Mouse (Mus musculus) liver, embryonic 16.5 days (tissue): ENCODE measurements around the gene Arhgdia. TPM values are rescaled to one million over a fixed set of nuclear protein-coding genes. Genes with fewer than 3 reads are reported as not detected.

Source experiments
- ATAC-seq: fragments of 200-750 bp; cut with Nextera tagmentation; 2 replicates; pipeline ENCODE4 v1.8.0; 2017; ENCODE audit warnings: low read depth, mild to moderate bottlenecking, moderate number of reproducible peaks, moderate library complexity
- H3K27ac ChIP-seq: fragments of 300-500 bp; sonication (generic); 2 replicates; pipeline ENCODE4 v1.5.1; 2014; ENCODE audit warnings: mild to moderate bottlenecking, low read length
- H3K27me3 ChIP-seq: fragments of 300-500 bp; sonication (generic); 2 replicates; pipeline ENCODE4 v1.6.1; 2014; ENCODE audit warnings: low read depth, low read length, mixed read lengths; ENCODE audit not compliant: control insufficient read depth, insufficient read depth
- H3K36me3 ChIP-seq: fragments of 300-500 bp; sonication (generic); 2 replicates; pipeline ENCODE4 v1.6.1; 2014; ENCODE audit warnings: mild to moderate bottlenecking; ENCODE audit not compliant: control insufficient read depth, insufficient read depth
- H3K4me1 ChIP-seq: fragments of 300-500 bp; sonication (generic); 2 replicates; pipeline ENCODE4 v1.6.1; 2014; ENCODE audit warnings: low read depth, low read length, mixed read lengths; ENCODE audit not compliant: control insufficient read depth
- H3K4me2 ChIP-seq: fragments of 300-500 bp; sonication (generic); 2 replicates; pipeline ENCODE4 v1.6.1; 2014; ENCODE audit warnings: low read depth, low read length, mixed read lengths
- H3K4me3 ChIP-seq: fragments of 300-500 bp; sonication (generic); 2 replicates; pipeline ENCODE4 v1.5.1; 2014; ENCODE audit warnings: low read depth, mild to moderate bottlenecking, low read length
- H3K9ac ChIP-seq: fragments of 300-500 bp; sonication (generic); 2 replicates; pipeline ENCODE4 v1.6.1; 2014; ENCODE audit warnings: low read depth, low read length
- H3K9me3 ChIP-seq: fragments of 300-500 bp; sonication (generic); replicated peaks from 2 replicates; pipeline ENCODE4 v1.6.1; 2016; ENCODE audit warnings: low read length; ENCODE audit not compliant: control insufficient read depth
- WGBS: fragments of 180-500 bp; shearing (Covaris S2); extraction: QIAGEN DNeasy Blood & Tissue Kit; methylation state at CpG from one replicate; pipeline ENCODE4 v1.1.7; 2014; ENCODE audit not compliant: insufficient replicate concordance; 5-methylcytosine and 5-hydroxymethylcytosine counted together
- polyA plus RNA-seq: library from polyadenylated mRNA; unstranded; fragments of >200 nt; fragmentation: Nextera tagmentation; extraction: Ambion mirVana; gene quantifications from 2 replicates; pipeline ENCODE4 v1.2.1, GENCODE M21; 2015

The Arhgdia gene
- 201 and 205 TPM in 2 replicates for polyA plus RNA-seq

GRCm38 (mm10) chr11:120581490-120582267 is at the start of gene Arhgdia:
Gene Arhgdia, minus strand, starts transcription at chr11:120581624.
- peak; percentile 60 for ATAC-seq
- peak within 1 kb of the TSS; percentile 86 for H3K27ac ChIP-seq
- peaks cover 39% of the 10 kb centered on the region for H3K4me1 ChIP-seq
- 2% methylated on average over 75 of the region's 75 CpGs for WGBS
- peak within 1 kb of the TSS; percentile 87 for H3K9ac ChIP-seq
- peak within 1 kb of the TSS; percentile 88 for H3K4me3 ChIP-seq
- peaks cover 37% of the 10 kb centered on the region for H3K36me3 ChIP-seq
- H3K27me3 ChIP-seq = no peaks in the 10 kb centered on the region
- H3K9me3 ChIP-seq = no peaks in the 10 kb centered on the region
- peak within 1 kb of the TSS; percentile 96 for H3K4me2 ChIP-seq

GRCm38 (mm10) chr11:120630401-120630871 is 49.0 kb upstream of the Arhgdia start:
- H3K36me3 ChIP-seq = peaks cover 8% of the 10 kb centered on the region
- H3K9me3 ChIP-seq = no peaks in the 10 kb centered on the region
- peak overlapping the region; percentile 100 for H3K27ac ChIP-seq
- H3K4me3 ChIP-seq = peak overlapping the region; percentile 84
- WGBS = 14% methylated on average over 5 of the region's 5 CpGs
- H3K4me2 ChIP-seq = peak overlapping the region; percentile 94
- H3K9ac ChIP-seq = peak overlapping the region; percentile 97
- peaks cover 72% of the 10 kb centered on the region for H3K4me1 ChIP-seq
- H3K27me3 ChIP-seq = no peaks in the 10 kb centered on the region
- peak; percentile 40 for ATAC-seq

- H3K27me3 ChIP-seq = no peaks in the 10 kb centered on the region
- peak overlapping the region; percentile 100 for H3K27ac ChIP-seq
- no peaks in the 10 kb centered on the region for H3K9me3 ChIP-seq
- H3K36me3 ChIP-seq = peaks cover 8% of the 10 kb centered on the region
- peak; percentile 54 for ATAC-seq
- H3K9ac ChIP-seq = peak overlapping the region; percentile 97
- WGBS = 9% methylated on average over 7 of the region's 7 CpGs
- peak overlapping the region; percentile 94 for H3K4me2 ChIP-seq
- H3K4me1 ChIP-seq = peaks cover 77% of the 10 kb centered on the region
- peak overlapping the region; percentile 84 for H3K4me3 ChIP-seq
Measured at GRCm38 (mm10) chr11:120629911-120630310, 48.5 kb upstream of the Arhgdia start.

- Histone ChIP-seq H3K9ac (peak overlapping the region; percentile 97), H3K27ac (peak overlapping the region; percentile 100), H3K36me3 (peaks cover 8% of the 10 kb centered on the region), H3K4me1 (peaks cover 76% of the 10 kb centered on the region), H3K9me3 (no peaks in the 10 kb centered on the region), H3K4me2 (peak overlapping the region; percentile 94), H3K4me3 (peak overlapping the region; percentile 84), H3K27me3 (no peaks in the 10 kb centered on the region)
- 27% methylated on average over 23 of the region's 23 CpGs for WGBS
- ATAC-seq = peak; percentile 7; the same call in 1 of the 2 replicates
Measured at GRCm38 (mm10) chr11:120629341-120629730, 47.9 kb upstream of the Arhgdia start.

GRCm38 (mm10) chr11:120628601-120629340 is 47.3 kb upstream of the Arhgdia start:
- Histone ChIP-seq H3K27ac (peak overlapping the region; percentile 100), H3K9ac (peak overlapping the region; percentile 97)
- 82% methylated on average over 23 of the region's 23 CpGs for WGBS

GRCm38 (mm10) chr11:120627468-120628300 is 46.3 kb upstream of the Arhgdia start:
- peak overlapping the region; percentile 19; the same call in 1 of the 2 replicates for H3K4me3 ChIP-seq
- peak overlapping the region; percentile 31; the same call in 1 of the 2 replicates for H3K27ac ChIP-seq
- 0 out of 2 replicates have a peak overlapping the region, but pooled peaks have one; percentile 1 for H3K9ac ChIP-seq
- WGBS = 40% methylated on average over 22 of the region's 22 CpGs
- no peak for ATAC-seq
- no peaks in the 10 kb centered on the region for H3K27me3 ChIP-seq
- peak overlapping the region; percentile 42 for H3K4me2 ChIP-seq
- H3K4me1 ChIP-seq = peaks cover 78% of the 10 kb centered on the region
- H3K36me3 ChIP-seq = peaks cover 13% of the 10 kb centered on the region
- no peaks in the 10 kb centered on the region for H3K9me3 ChIP-seq

More at GRCm38 (mm10) chr11:120628601-120629340, 47.3 kb upstream of the Arhgdia start:
- Histone ChIP-seq H3K36me3 (peaks cover 8% of the 10 kb centered on the region), H3K4me3 (peak overlapping the region; percentile 84), H3K4me1 (peaks cover 74% of the 10 kb centered on the region), H3K27me3 (no peaks in the 10 kb centered on the region), H3K9me3 (no peaks in the 10 kb centered on the region), H3K4me2 (peak overlapping the region; percentile 94)
- ATAC-seq = no peak

- no peak overlapping the region for H3K9ac ChIP-seq
- H3K9me3 ChIP-seq = no peaks in the 10 kb centered on the region
- no peaks in the 10 kb centered on the region for H3K27me3 ChIP-seq
- H3K4me3 ChIP-seq = no peak overlapping the region
- 80% methylated on average over 11 of the region's 11 CpGs for WGBS
- no peak overlapping the region for H3K27ac ChIP-seq
- no peak overlapping the region for H3K4me2 ChIP-seq
- ATAC-seq = no peak
- peaks cover 18% of the 10 kb centered on the region for H3K36me3 ChIP-seq
- peaks cover 73% of the 10 kb centered on the region for H3K4me1 ChIP-seq
Measured at GRCm38 (mm10) chr11:120626785-120627467, 45.5 kb upstream of the Arhgdia start.
